Mouse (Mus musculus): ENCODE data around the gene Plekhg4.

Gene Plekhg4

GRCm38 (mm10) chr8:105373032-105373431, at the start of gene Plekhg4:
TSS of gene Plekhg4 (plus strand) at chr8:105373274.
- no peak for DNase-seq (ENCODE audit: low spot score)

GRCm38 (mm10) chr8:105325641-105326093, 47.4 kb upstream of the Plekhg4 start:
- DNase-seq (ENCODE audit: low spot score) = no peak

- peak; percentile 95 for DNase-seq (ENCODE audit: low spot score)
Observed at GRCm38 (mm10) chr8:105326141-105326672, 46.9 kb upstream of the Plekhg4 start, which contains the start of the genes Lrrc29 and Tmem208. TSS of gene Lrrc29 (minus strand) at chr8:105326278. TSS of gene Tmem208 (plus strand) at chr8:105326354.

GRCm38 (mm10) chr8:105326968-105327367, 46.1 kb upstream of the Plekhg4 start:
- no peak for DNase-seq (ENCODE audit: low spot score)

- no peak for DNase-seq (ENCODE audit: low spot score)
Observed at GRCm38 (mm10) chr8:105330325-105330724, 42.7 kb upstream of the Plekhg4 start.

- DNase-seq (ENCODE audit: low spot score) = no peak
Observed at GRCm38 (mm10) chr8:105331469-105331868, 41.6 kb upstream of the Plekhg4 start.

- DNase-seq (ENCODE audit: low spot score) = no peak
Observed at GRCm38 (mm10) chr8:105331931-105332330, 41.1 kb upstream of the Plekhg4 start.

- DNase-seq (ENCODE audit: low spot score) = no peak
Observed at GRCm38 (mm10) chr8:105332523-105332922, 40.6 kb upstream of the Plekhg4 start.

- no peak for DNase-seq (ENCODE audit: low spot score)
Observed at GRCm38 (mm10) chr8:105336373-105337130, 36.5 kb upstream of the Plekhg4 start.

- DNase-seq (ENCODE audit: low spot score) = no peak
Observed at GRCm38 (mm10) chr8:105338992-105339391, 34.1 kb upstream of the Plekhg4 start.

GRCm38 (mm10) chr8:105339886-105340635, 33.0 kb upstream of the Plekhg4 start:
- DNase-seq (ENCODE audit: low spot score) = no peak

GRCm38 (mm10) chr8:105341399-105341798, 31.7 kb upstream of the Plekhg4 start:
- DNase-seq (ENCODE audit: low spot score) = no peak

GRCm38 (mm10) chr8:105342768-105343167, 30.3 kb upstream of the Plekhg4 start:
- no peak for DNase-seq (ENCODE audit: low spot score)

GRCm38 (mm10) chr8:105343791-105344574, 29.1 kb upstream of the Plekhg4 start:
- no peak for DNase-seq (ENCODE audit: low spot score)

- no peak for DNase-seq (ENCODE audit: low spot score)
Observed at GRCm38 (mm10) chr8:105345061-105345975, 27.8 kb upstream of the Plekhg4 start.

- DNase-seq (ENCODE audit: low spot score) = no peak
Observed at GRCm38 (mm10) chr8:105346611-105347427, 26.3 kb upstream of the Plekhg4 start.

- DNase-seq (ENCODE audit: low spot score) = peak; percentile 76
Observed at GRCm38 (mm10) chr8:105347428-105348221, 25.4 kb upstream of the Plekhg4 start, which contains the start of gene Fhod1. TSS of gene Fhod1 (minus strand) at chr8:105347953.

GRCm38 (mm10) chr8:105348450-105349095, 24.5 kb upstream of the Plekhg4 start, which contains the start of gene Slc9a5:
TSS of gene Slc9a5 (plus strand) at chr8:105348843.
- no peak for DNase-seq (ENCODE audit: low spot score)
